In genomic region chr10:96035951-96036350, GRCm38 (mm10) we compare ENCODE assay signal across 13 mouse cellular contexts.
"Had no signal": no experiment of that assay in that cellular context is flagged by ENCODE, and none has a peak within 500 bp of the region (broad histone marks: within the 10 kb centered on the region; RNA-seq: fewer than 3 reads in every experiment).

No protein-coding gene starts in this region.

- H3K4me3 ChIP-seq: kidney, embryonic 15.5 days; limb, embryonic 13.5 days; neural tube, embryonic 12.5 days had no signal

- H3K9ac ChIP-seq: kidney, embryonic 15.5 days; limb, embryonic 13.5 days; liver, embryonic 14.5 days; neural tube, embryonic 12.5 days had no signal

- H3K27me3 ChIP-seq: kidney, embryonic 15.5 days; limb, embryonic 13.5 days; neural tube, embryonic 12.5 days had no signal

- H3K4me1 ChIP-seq: kidney, embryonic 15.5 days; neural tube, embryonic 12.5 days had no signal

- DNase-seq: kidney, postnatal 14 days; left cerebral cortex, postnatal 4 days; lung, adult 18-20 months; lung, postnatal 36 days; midbrain, embryonic 14.5 days; right cerebral cortex, postnatal 4 days; spleen, adult 18-20 months; thymus, adult 18-20 months; thymus, postnatal 14 days had no signal

- H3K4me2 ChIP-seq: kidney, embryonic 15.5 days; limb, embryonic 13.5 days; neural tube, embryonic 12.5 days had no signal

- H3K9me3 ChIP-seq: kidney, embryonic 15.5 days; limb, embryonic 13.5 days; neural tube, embryonic 12.5 days had no signal

- H3K27ac ChIP-seq: kidney, embryonic 15.5 days; limb, embryonic 13.5 days; liver, embryonic 14.5 days; neural tube, embryonic 12.5 days had no signal
